Mouse (Mus musculus) kidney, postnatal 0 days (tissue): ENCODE measurements at regions not wholly inside any gene's neighbourhood (a gene's known extent, or its start where the extent isn't known, plus 50 kb on each side); places are given as distances from the start of the nearest gene placed in this dataset.

ENCODE experiments used
- ATAC-seq: fragments of 200-750 bp; cut with Nextera tagmentation; replicated peaks from 2 replicates; pipeline ENCODE4 v1.8.0; 2017; ENCODE audit warnings: low read depth, moderate number of reproducible peaks, moderate TSS enrichment, moderate library complexity; ENCODE audit not compliant: low FRiP score
- DNase-seq: peaks from one replicate; pipeline ENCODE4 v3.0.0-alpha.2; 2016; ENCODE audit warnings: low spot score
- H3K27ac ChIP-seq: fragments of 300-500 bp; sonication (generic); 2 replicates; pipeline ENCODE4 v1.5.1; 2014; ENCODE audit warnings: mild to moderate bottlenecking
- H3K27me3 ChIP-seq: fragments of 300-500 bp; sonication (generic); 2 replicates; pipeline ENCODE4 v1.6.1; 2014; ENCODE audit warnings: low read length, mixed read lengths; ENCODE audit not compliant: insufficient read depth
- H3K36me3 ChIP-seq: fragments of 300-500 bp; sonication (generic); 2 replicates; pipeline ENCODE4 v1.6.1; 2014; ENCODE audit warnings: low read length, mixed read lengths; ENCODE audit not compliant: insufficient read depth
- H3K4me1 ChIP-seq: fragments of 300-500 bp; sonication (generic); replicated peaks from 2 replicates; pipeline ENCODE4 v1.6.1; 2014; ENCODE audit warnings: antibody characterized with exemption, low read length, mixed read lengths; ENCODE audit not compliant: insufficient read depth
- H3K4me2 ChIP-seq: fragments of 300-500 bp; sonication (generic); 2 replicates; pipeline ENCODE4 v1.6.1; 2014; ENCODE audit warnings: mild to moderate bottlenecking, low read length, moderate library complexity, mixed read lengths
- H3K4me3 ChIP-seq: fragments of 300-500 bp; sonication (generic); replicated peaks from 2 replicates; pipeline ENCODE4 v1.5.1; 2014; ENCODE audit warnings: low read depth, low read length
- H3K9ac ChIP-seq: fragments of 300-500 bp; sonication (generic); 2 replicates; pipeline ENCODE4 v1.6.1; 2014; ENCODE audit warnings: low read depth, low read length
- H3K9me3 ChIP-seq: fragments of 300-500 bp; sonication (generic); replicated peaks from 2 replicates; pipeline ENCODE4 v1.6.1; 2016; ENCODE audit warnings: low read length, inconsistent platforms, mixed read lengths
- CTCF ChIP-seq: IDR thresholded peaks from 2 replicates; pipeline ENCODE4 v1.5.1; 2016; ENCODE audit warnings: antibody characterized with exemption, low read depth, mild to moderate bottlenecking, moderate library complexity
- WGBS: fragments of 180-500 bp; shearing (Covaris S2); extraction: QIAGEN DNeasy Blood & Tissue Kit; methylation state at CpG from one replicate; pipeline ENCODE4 v1.1.7; 2014; 5-methylcytosine and 5-hydroxymethylcytosine counted together

GRCm38 (mm10) chr15:64487801-64488200 lies 329.7 kb upstream of the Gm21798 start:
- Histone ChIP-seq H3K4me2 (no peak overlapping the region), H3K27ac (no peak overlapping the region), H3K9me3 (no peaks in the 10 kb centered on the region), H3K27me3 (no peaks in the 10 kb centered on the region), H3K4me3 (no peak overlapping the region), H3K9ac (no peak overlapping the region), H3K36me3 (no peaks in the 10 kb centered on the region), H3K4me1 (no peaks in the 10 kb centered on the region)
- DNase-seq (no peak), ATAC-seq (no peak)
- WGBS = 19% methylated on average over 2 of the region's 3 CpGs
- no peak for TF ChIP-seq CTCF

- TF ChIP-seq CTCF = no peak
- H3K27me3 ChIP-seq = no peaks in the 10 kb centered on the region
These were observed 316.7 kb upstream of the Gm21798 start for GRCm38 (mm10) chr15:64500783-64501182.

GRCm38 (mm10) chr15:64501479-64501878 lies 316.0 kb upstream of the Gm21798 start:
- Histone ChIP-seq H3K27ac (no peak overlapping the region), H3K4me3 (no peak overlapping the region), H3K4me2 (no peak overlapping the region), H3K9me3 (no peaks in the 10 kb centered on the region), H3K27me3 (no peaks in the 10 kb centered on the region), H3K9ac (no peak overlapping the region), H3K4me1 (no peaks in the 10 kb centered on the region), H3K36me3 (no peaks in the 10 kb centered on the region)
- DNase-seq (no peak), ATAC-seq (no peak)
- no peak for TF ChIP-seq CTCF
- WGBS = 84% methylated on average over 1 of the region's 1 CpGs

More at GRCm38 (mm10) chr15:64500783-64501182, 316.7 kb upstream of the Gm21798 start:
- Histone ChIP-seq H3K4me2 (no peak overlapping the region), H3K36me3 (no peaks in the 10 kb centered on the region), H3K4me3 (no peak overlapping the region), H3K9ac (no peak overlapping the region), H3K27ac (no peak overlapping the region), H3K9me3 (no peaks in the 10 kb centered on the region), H3K4me1 (no peaks in the 10 kb centered on the region)
- ATAC-seq (no peak), DNase-seq (no peak)

- no peak overlapping the region for H3K4me2 ChIP-seq
- no peak overlapping the region for H3K27ac ChIP-seq
- no peaks in the 10 kb centered on the region for H3K27me3 ChIP-seq
- no peaks in the 10 kb centered on the region; the same call in 1 of the 2 replicates for H3K9me3 ChIP-seq
- no peak overlapping the region for H3K4me3 ChIP-seq
- ATAC-seq (no peak), DNase-seq (no peak)
- no peak overlapping the region for H3K9ac ChIP-seq
- no peaks in the 10 kb centered on the region for H3K36me3 ChIP-seq
- WGBS = 88% methylated on average over 4 of the region's 4 CpGs
- no peaks in the 10 kb centered on the region for H3K4me1 ChIP-seq
- TF ChIP-seq CTCF = no peak
These were observed 312.7 kb upstream of the Gm21798 start for GRCm38 (mm10) chr15:64504751-64505150.

- TF ChIP-seq CTCF = no peak
- 75% methylated on average over 2 of the region's 2 CpGs for WGBS
These were observed 306.8 kb upstream of the Gm21798 start for GRCm38 (mm10) chr15:64510649-64511048.

GRCm38 (mm10) chr15:64511176-64511575 lies 306.3 kb upstream of the Gm21798 start:
- no peak for DNase-seq
- H3K9ac ChIP-seq = no peak overlapping the region
- 39% methylated on average over 2 of the region's 2 CpGs for WGBS

More at GRCm38 (mm10) chr15:64510649-64511048, 306.8 kb upstream of the Gm21798 start:
- Histone ChIP-seq H3K9ac (no peak overlapping the region), H3K36me3 (no peaks in the 10 kb centered on the region), H3K4me2 (no peak overlapping the region), H3K9me3 (no peaks in the 10 kb centered on the region; the same call in 1 of the 2 replicates), H3K27me3 (no peaks in the 10 kb centered on the region), H3K4me3 (no peak overlapping the region), H3K4me1 (no peaks in the 10 kb centered on the region), H3K27ac (no peak overlapping the region)
- ATAC-seq = no peak
- DNase-seq = no peak

GRCm38 (mm10) chr15:64512615-64513014 lies 304.9 kb upstream of the Gm21798 start:
- H3K4me2 ChIP-seq = no peak overlapping the region
- DNase-seq (no peak), ATAC-seq (no peak)
- no peak overlapping the region for H3K9ac ChIP-seq
- no peaks in the 10 kb centered on the region for H3K36me3 ChIP-seq
- H3K4me1 ChIP-seq = no peaks in the 10 kb centered on the region
- no peaks in the 10 kb centered on the region for H3K27me3 ChIP-seq
- H3K27ac ChIP-seq = no peak overlapping the region
- H3K9me3 ChIP-seq = no peaks in the 10 kb centered on the region
- WGBS = 82% methylated on average over 3 of the region's 3 CpGs
- no peak overlapping the region for H3K4me3 ChIP-seq
- no peak for TF ChIP-seq CTCF

More at GRCm38 (mm10) chr15:64511176-64511575, 306.3 kb upstream of the Gm21798 start:
- Histone ChIP-seq H3K9me3 (no peaks in the 10 kb centered on the region; the same call in 1 of the 2 replicates), H3K4me3 (no peak overlapping the region), H3K27me3 (no peaks in the 10 kb centered on the region), H3K36me3 (no peaks in the 10 kb centered on the region), H3K27ac (no peak overlapping the region), H3K4me2 (no peak overlapping the region), H3K4me1 (no peaks in the 10 kb centered on the region)
- TF ChIP-seq CTCF = no peak
- ATAC-seq = no peak
